Mouse (Mus musculus) v-Abl transformed pro-B cells (cell line): ENCODE data around the gene Hpn.

Experiments
- in situ Hi-C, 2 experiments: fragments of 400-800 bp; cut with MboI; formaldehyde crosslinking; loops; one replicate each; pipeline ENCODE4 v1.15.1; 2025; ENCODE audit not compliant: unreplicated experiment in 2 of 2

Gene Hpn

GRCm38 (mm10) chr7:31114646-31115045 lies 444 bp downstream of the Hpn start:
- in situ Hi-C loops, result no loop called here

GRCm38 (mm10) chr7:31113800-31114199 lies 1.3 kb downstream of the Hpn start:
- in situ Hi-C loops, result no loop called here

GRCm38 (mm10) chr7:31112036-31112435 lies 3.1 kb downstream of the Hpn start:
- in situ Hi-C loops, result no loop called here

GRCm38 (mm10) chr7:31110861-31111385 lies 4.2 kb downstream of the Hpn start:
- in situ Hi-C loops, result no loop called here

GRCm38 (mm10) chr7:31109796-31110195 lies 5.3 kb downstream of the Hpn start:
- in situ Hi-C loops, result no loop called here

GRCm38 (mm10) chr7:31109091-31109490 lies 6.0 kb downstream of the Hpn start:
- in situ Hi-C loops, result no loop called here

GRCm38 (mm10) chr7:31107781-31108180 lies 7.3 kb downstream of the Hpn start:
- in situ Hi-C loops, result no loop called here

- in situ Hi-C loops, result no loop called here
Measured at GRCm38 (mm10) chr7:31106166-31106565, 8.9 kb downstream of the Hpn start.

- in situ Hi-C loops, result no loop called here
Measured at GRCm38 (mm10) chr7:31105061-31105768, 9.9 kb downstream of the Hpn start.

- in situ Hi-C loops, result no loop called here
Measured at GRCm38 (mm10) chr7:31100786-31101185, 14.3 kb downstream of the Hpn start.

- in situ Hi-C loops, result loop anchor here (5.0 kb wide), 1 partner anchor 42 kb away; the partner anchor contains the start of genes Fxyd1 (in 2 of the 2) and Lgi4 (in 2 of the 2)
Measured at GRCm38 (mm10) chr7:31099612-31099982, 15.5 kb downstream of the Hpn start.

GRCm38 (mm10) chr7:31098697-31099611 lies 16.1 kb downstream of the Hpn start:
- in situ Hi-C loops, result loop anchor here (5.0 kb wide), 1 partner anchor 42 kb away; the partner anchor contains the start of genes Fxyd1 (in 2 of the 2) and Lgi4 (in 2 of the 2)

- in situ Hi-C loops, result loop anchor here (5.0 kb wide), 1 partner anchor 40 kb away; the partner anchor contains the start of genes Fxyd1 (in 2 of the 2) and Lgi4 (in 2 of the 2)
Measured at GRCm38 (mm10) chr7:31097583-31098248, 17.4 kb downstream of the Hpn start.

- in situ Hi-C loops, result loop anchor here (5.0 kb wide), 1 partner anchor 40 kb away; the partner anchor contains the start of genes Fxyd1 (in 2 of the 2) and Lgi4 (in 2 of the 2)
Measured at GRCm38 (mm10) chr7:31096892-31097564, 18.1 kb downstream of the Hpn start.

- in situ Hi-C loops, result loop anchor here (5.0 kb wide), 1 partner anchor 38 kb away; the partner anchor contains the start of genes Fxyd1 (in 2 of the 2) and Lgi4 (in 2 of the 2)
Measured at GRCm38 (mm10) chr7:31094774-31095501, 20.2 kb downstream of the Hpn start.

- in situ Hi-C loops, result no loop called here
Measured at GRCm38 (mm10) chr7:31089721-31090120, 25.4 kb downstream of the Hpn start.

GRCm38 (mm10) chr7:31088206-31088605 lies 26.9 kb downstream of the Hpn start:
- in situ Hi-C loops, result no loop called here

GRCm38 (mm10) chr7:31087262-31087661 lies 27.8 kb downstream of the Hpn start:
- in situ Hi-C loops, result no loop called here

- in situ Hi-C loops, result no loop called here
Measured at GRCm38 (mm10) chr7:31086175-31086755, 28.8 kb downstream of the Hpn start.
